Mouse (Mus musculus): ENCODE measurements around the gene Clybl.

Gene Clybl

GRCm38 (mm10) chr14:122359136-122359905 lies 177.8 kb downstream of the Clybl start:
- no peak for DNase-seq (ENCODE audit: low read depth, low spot score)

GRCm38 (mm10) chr14:122361807-122362206 lies 180.3 kb downstream of the Clybl start:
- no peak for DNase-seq (ENCODE audit: low read depth, low spot score)

GRCm38 (mm10) chr14:122363156-122363555 lies 181.7 kb downstream of the Clybl start:
- DNase-seq (ENCODE audit: low read depth, low spot score) = no peak

- no peak for DNase-seq (ENCODE audit: low read depth, low spot score)
Observed at GRCm38 (mm10) chr14:122364026-122364425, 182.5 kb downstream of the Clybl start.

- no peak for DNase-seq (ENCODE audit: low read depth, low spot score)
Observed at GRCm38 (mm10) chr14:122367252-122367868, 185.9 kb downstream of the Clybl start.

- DNase-seq (ENCODE audit: low read depth, low spot score) = no peak
Observed at GRCm38 (mm10) chr14:122367882-122368418, 186.4 kb downstream of the Clybl start.

- no peak for DNase-seq (ENCODE audit: low read depth, low spot score)
Observed at GRCm38 (mm10) chr14:122368501-122368900, 187.0 kb downstream of the Clybl start.

- no peak for DNase-seq (ENCODE audit: low read depth, low spot score)
Observed at GRCm38 (mm10) chr14:122371979-122372378, 190.5 kb downstream of the Clybl start.

GRCm38 (mm10) chr14:122373458-122373857 lies 192.0 kb downstream of the Clybl start:
- no peak for DNase-seq (ENCODE audit: low read depth, low spot score)

- DNase-seq (ENCODE audit: low read depth, low spot score) = no peak
Observed at GRCm38 (mm10) chr14:122374285-122374997, 192.9 kb downstream of the Clybl start.

GRCm38 (mm10) chr14:122375070-122375811 lies 193.7 kb downstream of the Clybl start:
- DNase-seq (ENCODE audit: low read depth, low spot score) = no peak

- DNase-seq (ENCODE audit: low read depth, low spot score) = no peak
Observed at GRCm38 (mm10) chr14:122376482-122377143, 195.1 kb downstream of the Clybl start.

- DNase-seq (ENCODE audit: low read depth, low spot score) = no peak
Observed at GRCm38 (mm10) chr14:122377681-122378080, 196.2 kb downstream of the Clybl start.

GRCm38 (mm10) chr14:122379076-122379475 lies 197.6 kb downstream of the Clybl start:
- DNase-seq (ENCODE audit: low read depth, low spot score) = no peak

GRCm38 (mm10) chr14:122379996-122380395 lies 198.5 kb downstream of the Clybl start:
- no peak for DNase-seq (ENCODE audit: low read depth, low spot score)

- no peak for DNase-seq (ENCODE audit: low read depth, low spot score)
Observed at GRCm38 (mm10) chr14:122380896-122381845, 199.7 kb downstream of the Clybl start.

GRCm38 (mm10) chr14:122382281-122382680 lies 200.8 kb downstream of the Clybl start:
- DNase-seq (ENCODE audit: low read depth, low spot score) = no peak

GRCm38 (mm10) chr14:122383931-122384330 lies 202.4 kb downstream of the Clybl start:
- DNase-seq (ENCODE audit: low read depth, low spot score) = no peak

GRCm38 (mm10) chr14:122384447-122385237 lies 203.1 kb downstream of the Clybl start:
- DNase-seq (ENCODE audit: low read depth, low spot score) = no peak

Measured in skeletal muscle tissue, adult 2 months (tissue).